Mouse (Mus musculus): ENCODE measurements around the gene Tsen54. TPM values are rescaled to one million over a fixed set of nuclear protein-coding genes. Genes with fewer than 3 reads are reported as not detected.

The Tsen54 gene
- polyA plus RNA-seq, 1 experiment: 21.0 TPM

DNA sequence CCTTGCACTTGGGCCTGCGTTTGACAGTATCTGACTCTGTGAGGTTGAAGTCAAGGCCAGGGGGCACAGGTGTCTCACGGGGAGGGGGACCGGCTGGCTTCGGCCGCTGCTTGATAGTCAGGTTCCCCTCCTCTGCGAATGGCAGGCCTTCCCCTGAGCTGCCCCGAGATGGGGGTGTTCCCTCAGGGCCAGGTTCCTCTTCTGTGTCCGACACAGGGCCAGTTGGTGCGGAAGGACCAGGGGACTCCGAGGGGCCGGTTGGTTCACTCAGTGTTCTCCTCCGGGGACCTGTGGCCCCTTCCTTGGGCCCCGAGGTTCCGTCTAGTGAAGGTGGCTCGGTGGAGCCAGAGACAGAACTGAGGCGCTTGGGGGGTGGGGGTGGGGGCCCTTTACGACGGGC is 13.5 kb upstream of the Tsen54 start:
- no peaks in the 10 kb centered on the region for H3K9me3 ChIP-seq
- no peak overlapping the region for H3K4me3 ChIP-seq (replicated peaks)
- peaks cover 80% of the 10 kb centered on the region for H3K36me3 ChIP-seq (replicated peaks; ENCODE audit: low read length)
- no peak for TF ChIP-seq GATA1 (IDR thresholded peaks at IDR 0.05; ENCODE audit: borderline replicate concordance, low read length)
- TF ChIP-seq FLI1 (IDR thresholded peaks at IDR 0.05; ENCODE audit: low read length): no peak
- peaks cover 35% of the 10 kb centered on the region for H3K4me1 ChIP-seq
- H3K27me3 ChIP-seq (replicated peaks): peaks cover 2% of the 10 kb centered on the region

DNA sequence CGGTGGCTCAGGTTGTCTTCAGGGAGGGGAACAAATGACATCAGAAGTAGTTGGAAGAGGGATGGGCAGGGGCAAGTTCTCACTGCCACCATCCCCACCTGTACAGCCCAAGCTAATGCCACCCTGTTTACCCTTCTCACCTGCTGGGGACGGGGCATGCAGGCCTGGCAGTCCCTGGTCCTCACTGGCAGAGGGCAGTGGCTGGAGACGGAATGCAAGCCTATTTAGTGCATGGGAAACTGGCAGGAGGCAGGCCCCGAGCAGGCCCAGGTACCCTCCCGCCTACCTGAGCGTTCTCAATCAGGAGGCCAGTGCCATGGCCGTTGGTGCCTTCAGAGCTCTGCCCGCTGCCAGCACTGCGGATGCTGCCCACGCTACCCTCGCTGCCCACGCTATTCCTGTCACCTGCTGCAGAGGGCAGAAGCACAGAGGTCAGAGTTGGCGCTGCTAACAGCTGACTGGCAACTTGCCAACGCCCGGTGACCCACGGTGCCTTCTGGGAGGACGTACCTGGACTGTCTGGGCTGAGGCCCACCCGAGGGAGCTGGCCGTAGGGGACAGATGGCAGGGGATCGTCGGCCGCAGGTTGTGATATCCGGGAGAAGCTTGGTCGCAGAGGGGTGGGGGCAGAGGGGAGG is 11.3 kb upstream of the Tsen54 start:
- Histone ChIP-seq H3K4me1 (peaks cover 21% of the 10 kb centered on the region), H3K9me3 (no peaks in the 10 kb centered on the region), H3K4me3 (replicated peaks) (peak overlapping the region; percentile 17), H3K27me3 (replicated peaks) (peaks cover 8% of the 10 kb centered on the region), H3K36me3 (replicated peaks; ENCODE audit: low read length) (peaks cover 61% of the 10 kb centered on the region)
- no peak for TF ChIP-seq GATA1 (IDR thresholded peaks at IDR 0.05; ENCODE audit: borderline replicate concordance, low read length)
- TF ChIP-seq FLI1 (IDR thresholded peaks at IDR 0.05; ENCODE audit: low read length): no peak

- H3K27me3 ChIP-seq (replicated peaks): peaks cover 22% of the 10 kb centered on the region
- peaks cover 31% of the 10 kb centered on the region for H3K4me1 ChIP-seq
- no peaks in the 10 kb centered on the region for H3K9me3 ChIP-seq
- TF ChIP-seq GATA1 (IDR thresholded peaks at IDR 0.05; ENCODE audit: borderline replicate concordance, low read length): no peak
- TF ChIP-seq FLI1 (IDR thresholded peaks at IDR 0.05; ENCODE audit: low read length): no peak
- H3K4me3 ChIP-seq (replicated peaks): peak overlapping the region; percentile 42
- H3K36me3 ChIP-seq (replicated peaks; ENCODE audit: low read length): peaks cover 43% of the 10 kb centered on the region
Observed at GRCm38 (mm10) chr11:115805005-115805404, 9.5 kb upstream of the Tsen54 start.

- peaks cover 31% of the 10 kb centered on the region for H3K4me1 ChIP-seq
Observed at GRCm38 (mm10) chr11:115806154-115806553, 8.4 kb upstream of the Tsen54 start.

GRCm38 (mm10) chr11:115807306-115807705 is 7.2 kb upstream of the Tsen54 start:
- TF ChIP-seq GATA1 (IDR thresholded peaks at IDR 0.05; ENCODE audit: borderline replicate concordance, low read length) (no peak), FLI1 (IDR thresholded peaks at IDR 0.05; ENCODE audit: low read length) (no peak)
- Histone ChIP-seq H3K36me3 (replicated peaks; ENCODE audit: low read length) (peaks cover 24% of the 10 kb centered on the region), H3K27me3 (replicated peaks) (peaks cover 44% of the 10 kb centered on the region), H3K4me3 (replicated peaks) (no peak overlapping the region), H3K4me1 (peaks cover 31% of the 10 kb centered on the region), H3K9me3 (no peaks in the 10 kb centered on the region)

More at GRCm38 (mm10) chr11:115806154-115806553, 8.4 kb upstream of the Tsen54 start:
- no peak for TF ChIP-seq GATA1 (IDR thresholded peaks at IDR 0.05; ENCODE audit: borderline replicate concordance, low read length)
- TF ChIP-seq FLI1 (IDR thresholded peaks at IDR 0.05; ENCODE audit: low read length): no peak
- Histone ChIP-seq H3K36me3 (replicated peaks; ENCODE audit: low read length) (peaks cover 33% of the 10 kb centered on the region), H3K9me3 (no peaks in the 10 kb centered on the region), H3K27me3 (replicated peaks) (peaks cover 32% of the 10 kb centered on the region), H3K4me3 (replicated peaks) (no peak overlapping the region)

GRCm38 (mm10) chr11:115807971-115808370 is 6.6 kb upstream of the Tsen54 start:
- peaks cover 38% of the 10 kb centered on the region for H3K4me1 ChIP-seq
- peaks cover 50% of the 10 kb centered on the region for H3K27me3 ChIP-seq (replicated peaks)
- H3K4me3 ChIP-seq (replicated peaks): no peak overlapping the region
- H3K36me3 ChIP-seq (replicated peaks; ENCODE audit: low read length): peaks cover 19% of the 10 kb centered on the region
- H3K9me3 ChIP-seq: no peaks in the 10 kb centered on the region
- TF ChIP-seq FLI1 (IDR thresholded peaks at IDR 0.05; ENCODE audit: low read length) (no peak), GATA1 (IDR thresholded peaks at IDR 0.05; ENCODE audit: borderline replicate concordance, low read length) (no peak)

DNA sequence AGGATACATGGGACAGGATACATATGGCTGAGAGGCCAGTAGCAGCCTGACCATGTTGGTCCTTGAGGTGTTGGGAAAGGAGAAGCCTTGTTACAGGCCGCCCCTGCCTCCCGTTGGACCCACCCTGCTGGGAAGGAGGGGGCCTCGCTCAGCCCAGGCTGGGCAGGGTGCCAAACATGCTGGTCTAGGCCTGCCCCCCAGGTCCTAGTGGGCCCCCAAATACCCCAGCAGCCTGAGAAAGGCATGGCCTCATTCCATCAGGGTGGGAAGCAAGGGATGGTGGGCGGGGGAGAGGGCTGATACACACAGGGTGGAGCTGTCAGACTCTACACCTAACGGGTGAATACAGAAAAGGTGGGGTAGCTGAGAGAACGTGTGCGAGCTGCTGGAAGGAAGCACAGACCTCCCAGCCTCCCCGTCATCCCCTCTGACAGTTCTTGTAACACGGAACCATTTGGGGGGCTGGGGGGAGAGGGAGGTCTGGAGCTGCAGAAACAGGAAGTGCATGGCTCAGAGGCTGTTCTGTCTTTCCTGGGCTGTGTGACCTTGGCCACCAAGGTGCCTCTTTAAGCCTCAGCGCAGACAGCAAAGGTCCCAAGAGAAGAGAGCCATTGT is 5.7 kb upstream of the Tsen54 start:
- peaks cover 46% of the 10 kb centered on the region for H3K4me1 ChIP-seq
- H3K4me3 ChIP-seq (replicated peaks): no peak overlapping the region
- TF ChIP-seq GATA1 (IDR thresholded peaks at IDR 0.05; ENCODE audit: borderline replicate concordance, low read length) (no peak), FLI1 (IDR thresholded peaks at IDR 0.05; ENCODE audit: low read length) (no peak)
- H3K36me3 ChIP-seq (replicated peaks; ENCODE audit: low read length): peaks cover 12% of the 10 kb centered on the region
- H3K27me3 ChIP-seq (replicated peaks): peaks cover 55% of the 10 kb centered on the region
- H3K9me3 ChIP-seq: no peaks in the 10 kb centered on the region

- Histone ChIP-seq H3K4me1 (peaks cover 51% of the 10 kb centered on the region), H3K9me3 (no peaks in the 10 kb centered on the region), H3K36me3 (replicated peaks; ENCODE audit: low read length) (peaks cover 11% of the 10 kb centered on the region), H3K27me3 (replicated peaks) (peaks cover 55% of the 10 kb centered on the region), H3K4me3 (replicated peaks) (no peak overlapping the region)
- TF ChIP-seq GATA1 (IDR thresholded peaks at IDR 0.05; ENCODE audit: borderline replicate concordance, low read length): no peak
- no peak for TF ChIP-seq FLI1 (IDR thresholded peaks at IDR 0.05; ENCODE audit: low read length)
Observed at GRCm38 (mm10) chr11:115809311-115809781, 5.2 kb upstream of the Tsen54 start.

DNA sequence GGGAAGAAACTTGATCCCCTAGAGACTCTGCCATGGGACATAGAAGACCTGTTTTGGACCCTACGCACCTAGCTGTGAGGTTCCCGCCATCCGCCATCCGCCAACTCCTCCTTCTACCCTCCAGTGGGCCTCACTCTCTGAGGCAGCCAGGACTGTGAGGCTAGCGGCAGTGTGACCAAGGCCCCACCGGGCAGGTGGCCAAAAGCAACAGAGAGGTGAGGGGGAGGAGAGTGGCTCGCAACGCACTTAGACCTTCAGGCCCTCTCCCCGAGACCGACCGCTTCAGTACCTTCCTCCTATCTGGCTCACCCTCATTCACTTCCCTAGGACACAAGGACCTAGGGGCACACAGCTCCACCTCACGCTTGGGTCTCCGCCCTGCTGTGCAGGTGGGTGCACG is 4.1 kb upstream of the Tsen54 start:
- Histone ChIP-seq H3K9me3 (no peaks in the 10 kb centered on the region), H3K27me3 (replicated peaks) (peaks cover 53% of the 10 kb centered on the region), H3K4me1 (peaks cover 52% of the 10 kb centered on the region), H3K4me3 (replicated peaks) (no peak overlapping the region), H3K36me3 (replicated peaks; ENCODE audit: low read length) (peaks cover 3% of the 10 kb centered on the region)
- no peak for TF ChIP-seq GATA1 (IDR thresholded peaks at IDR 0.05; ENCODE audit: borderline replicate concordance, low read length)
- no peak for TF ChIP-seq FLI1 (IDR thresholded peaks at IDR 0.05; ENCODE audit: low read length)

- H3K27me3 ChIP-seq (replicated peaks): peaks cover 53% of the 10 kb centered on the region
- H3K36me3 ChIP-seq (replicated peaks; ENCODE audit: low read length): peaks cover 5% of the 10 kb centered on the region
- H3K9me3 ChIP-seq: no peaks in the 10 kb centered on the region
- TF ChIP-seq FLI1 (IDR thresholded peaks at IDR 0.05; ENCODE audit: low read length) (no peak), GATA1 (IDR thresholded peaks at IDR 0.05; ENCODE audit: borderline replicate concordance, low read length) (no peak)
- H3K4me1 ChIP-seq: peaks cover 48% of the 10 kb centered on the region
- H3K4me3 ChIP-seq (replicated peaks): no peak overlapping the region
Observed at GRCm38 (mm10) chr11:115811381-115812093, 3.0 kb upstream of the Tsen54 start.

Measured in megakaryocyte, embryonic 14.5 days (primary cell).